Mouse (Mus musculus) stomach, postnatal 0 days (tissue): ENCODE measurements around the gene Tspan31. TPM values are rescaled to one million over a fixed set of nuclear protein-coding genes. Genes with fewer than 3 reads are reported as not detected.
A peak's percentile ranks its signal among the peaks of the same experiment; 100 is the strongest.

ENCODE experiments used
- ATAC-seq: fragments of 200-750 bp; cut with Nextera tagmentation; 2 replicates; pipeline ENCODE4 v1.8.0; 2017; ENCODE audit not compliant: low FRiP score, low TSS enrichment
- DNase-seq: peaks from one replicate; pipeline ENCODE4 v3.0.0-alpha.2; 2016; ENCODE audit warnings: low spot score
- H3K27ac ChIP-seq: fragments of 300-500 bp; sonication (generic); replicated peaks from 2 replicates; pipeline ENCODE4 v1.5.1; 2014; ENCODE audit warnings: mild to moderate bottlenecking, control low read depth
- H3K27me3 ChIP-seq: fragments of 300-500 bp; sonication (generic); 2 replicates; pipeline ENCODE4 v1.6.1; 2014; ENCODE audit warnings: low read length; ENCODE audit not compliant: control insufficient read depth, insufficient read depth
- H3K36me3 ChIP-seq: fragments of 300-500 bp; sonication (generic); 2 replicates; pipeline ENCODE4 v1.6.1; 2014; ENCODE audit warnings: low read length, mixed read lengths; ENCODE audit not compliant: control insufficient read depth, insufficient read depth
- H3K4me1 ChIP-seq: fragments of 300-500 bp; sonication (generic); replicated peaks from 2 replicates; pipeline ENCODE4 v1.6.1; 2014; ENCODE audit warnings: antibody characterized with exemption; ENCODE audit not compliant: control insufficient read depth, insufficient read depth
- H3K4me2 ChIP-seq: fragments of 300-500 bp; sonication (generic); replicated peaks from 2 replicates; pipeline ENCODE4 v1.6.1; 2014; ENCODE audit warnings: low read depth, mild to moderate bottlenecking, control low read depth, moderate library complexity
- H3K4me3 ChIP-seq: fragments of 300-500 bp; sonication (generic); 2 replicates; pipeline ENCODE4 v1.5.1; 2014; ENCODE audit warnings: low read depth, low read length, control low read depth
- H3K9ac ChIP-seq: fragments of 300-500 bp; sonication (generic); 2 replicates; pipeline ENCODE4 v1.6.1; 2014; ENCODE audit warnings: mild to moderate bottlenecking, low read length, control low read depth, mixed read lengths
- H3K9me3 ChIP-seq: fragments of 300-500 bp; sonication (generic); 2 replicates; pipeline ENCODE4 v1.6.1; 2016; ENCODE audit warnings: low read length; ENCODE audit not compliant: control insufficient read depth
- CTCF ChIP-seq: IDR thresholded peaks from 2 replicates; pipeline ENCODE4 v1.5.1; 2016; ENCODE audit warnings: antibody characterized with exemption, low read depth, mild to moderate bottlenecking, moderate library complexity
- EP300 ChIP-seq: optimal IDR thresholded peaks from 2 replicates; pipeline ENCODE3; 2016; ENCODE audit warnings: antibody characterized with exemption
- WGBS: fragments of 180-500 bp; shearing (Covaris S2); extraction: QIAGEN DNeasy Blood & Tissue Kit; methylation state at CpG from one replicate; pipeline ENCODE4 v1.1.7; 2014; 5-methylcytosine and 5-hydroxymethylcytosine counted together
- polyA plus RNA-seq: library from polyadenylated mRNA; unstranded; fragments of >200 nt; fragmentation: Nextera tagmentation; extraction: Ambion mirVana; gene quantifications from 2 replicates; pipeline ENCODE4 v1.2.1, GENCODE M21; 2015

The Tspan31 gene
- polyA plus RNA-seq, 1 experiment from 2014 or later: 82.8 TPM

GRCm38 (mm10) chr10:127036273-127036672 lies 33.8 kb downstream of the Tspan31 start:
- TF ChIP-seq CTCF (no peak), EP300 (no peak)
- ATAC-seq: no peak
- WGBS: 78% methylated on average over 12 of the region's 12 CpGs

DNA sequence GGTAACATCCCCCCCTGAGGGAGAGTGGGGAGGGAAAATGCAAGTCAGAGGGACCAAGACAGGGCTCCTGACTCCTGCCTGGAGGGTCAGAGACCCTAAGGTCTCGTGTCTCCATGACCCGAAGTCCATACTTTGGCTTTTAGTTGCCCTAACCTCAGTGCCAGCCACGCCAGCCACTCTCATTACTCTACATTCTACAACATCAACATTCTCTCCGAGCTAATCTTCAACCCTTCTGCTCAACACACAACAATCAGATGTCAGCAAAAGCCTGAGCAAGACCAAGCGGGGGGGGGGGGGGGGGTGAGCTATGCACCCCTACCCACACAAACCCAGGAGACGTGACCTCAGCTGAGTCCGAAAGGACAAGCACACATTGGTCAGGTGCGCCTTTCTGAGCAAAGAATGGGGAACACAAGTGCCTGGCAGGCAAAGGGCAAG lies 36.7 kb downstream of the Tspan31 start:
- WGBS: 73% methylated on average over 7 of the region's 8 CpGs
- Histone ChIP-seq H3K4me2 (no peak overlapping the region), H3K36me3 (0 out of 2 replicates have a peak, but pooled peaks cover 2% of the 10 kb centered on the region), H3K27ac (no peak overlapping the region), H3K27me3 (no peaks in the 10 kb centered on the region), H3K4me3 (no peak overlapping the region), H3K9me3 (no peaks in the 10 kb centered on the region), H3K9ac (no peak overlapping the region), H3K4me1 (no peaks in the 10 kb centered on the region)
- DNase-seq (no peak), ATAC-seq (no peak)
- TF ChIP-seq CTCF (no peak), EP300 (no peak)

More at GRCm38 (mm10) chr10:127036273-127036672, 33.8 kb downstream of the Tspan31 start:
- Histone ChIP-seq H3K36me3 (no peaks in the 10 kb centered on the region), H3K27me3 (no peaks in the 10 kb centered on the region), H3K4me2 (no peak overlapping the region), H3K4me3 (no peak overlapping the region), H3K27ac (no peak overlapping the region), H3K4me1 (no peaks in the 10 kb centered on the region; the same call in 1 of the 2 replicates), H3K9ac (no peak overlapping the region), H3K9me3 (no peaks in the 10 kb centered on the region)
- DNase-seq: no peak

- no peaks in the 10 kb centered on the region for H3K27me3 ChIP-seq
- no peaks in the 10 kb centered on the region for H3K4me1 ChIP-seq
- TF ChIP-seq CTCF (peak; percentile 97), EP300 (no peak)
- DNase-seq: peak; percentile 92
- 6% methylated on average over 55 of the region's 56 CpGs for WGBS
- peak within 1 kb of the TSS; percentile 81 for H3K9ac ChIP-seq
- ATAC-seq: peak; percentile 85
- H3K36me3 ChIP-seq: peaks cover 6% of the 10 kb centered on the region; the same call in 1 of the 2 replicates
- peak within 1 kb of the TSS; percentile 73 for H3K27ac ChIP-seq
- H3K4me2 ChIP-seq: peak within 1 kb of the TSS; percentile 77
- peak within 1 kb of the TSS; percentile 85 for H3K4me3 ChIP-seq
- H3K9me3 ChIP-seq: no peaks in the 10 kb centered on the region
These were observed 39.4 kb downstream of the Tspan31 start, which contains the start of gene Tsfm for GRCm38 (mm10) chr10:127030336-127031296. TSS of gene Tsfm (minus strand) at chr10:127030840.

GRCm38 (mm10) chr10:127018422-127018821 lies 51.6 kb downstream of the Tspan31 start:
- Histone ChIP-seq H3K27me3 (no peaks in the 10 kb centered on the region), H3K4me2 (no peak overlapping the region), H3K9ac (no peak overlapping the region), H3K36me3 (peaks cover 5% of the 10 kb centered on the region; the same call in 1 of the 2 replicates), H3K4me1 (no peaks in the 10 kb centered on the region), H3K27ac (no peak overlapping the region), H3K9me3 (no peaks in the 10 kb centered on the region), H3K4me3 (no peak overlapping the region)
- TF ChIP-seq CTCF (0 out of 2 replicates have a peak, but pooled peaks have one; percentile 10), EP300 (no peak)
- DNase-seq (no peak), ATAC-seq (no peak)
- 69% methylated on average over 16 of the region's 16 CpGs for WGBS

Other genes starting within 250 kb of the Tspan31 start
- gene Atp23, start 168.9 kb downstream of the Tspan31 start, polyA plus RNA-seq: 9.1 and 10.3 TPM in 2 replicates
- 29.1 and 33.0 TPM in 2 replicates for gene Ctdsp2, start 91.5 kb downstream of the Tspan31 start, polyA plus RNA-seq
- gene Avil, start 69.6 kb downstream of the Tspan31 start, polyA plus RNA-seq: 10.7 and 12.3 TPM in 2 replicates
- gene Tsfm, start 39.4 kb downstream of the Tspan31 start, polyA plus RNA-seq: 58.9 and 61.3 TPM in 2 replicates
- gene Mettl1, start 28.9 kb downstream of the Tspan31 start, polyA plus RNA-seq: 32.4 and 36.8 TPM in 2 replicates
- gene Eef1akmt3, start 28.8 kb downstream of the Tspan31 start, polyA plus RNA-seq: 1.2 and 1.3 TPM in 2 replicates
- gene Cyp27b1, start 22.0 kb downstream of the Tspan31 start, polyA plus RNA-seq: 0.13 TPM in 1 of 2 replicates, not detected in the other
- 0.75 and 0.81 TPM in 2 replicates for gene March9, start 10.1 kb downstream of the Tspan31 start, polyA plus RNA-seq
- 469 and 472 TPM in 2 replicates for gene Cdk4, start 6.7 kb downstream of the Tspan31 start, polyA plus RNA-seq
- gene Agap2, start 5.0 kb upstream of the Tspan31 start, polyA plus RNA-seq: 0.04 and 0.08 TPM in 2 replicates
- 81.9 and 82.0 TPM in 2 replicates for gene Os9, start 50.9 kb upstream of the Tspan31 start, polyA plus RNA-seq
- gene B4galnt1, start 95.0 kb upstream of the Tspan31 start, polyA plus RNA-seq: 45.9 and 65.4 TPM in 2 replicates
- gene Slc26a10, start 110.4 kb upstream of the Tspan31 start, polyA plus RNA-seq: 0.70 and 0.76 TPM in 2 replicates
- 25.3 and 29.7 TPM in 2 replicates for gene Arhgef25, start 119.8 kb upstream of the Tspan31 start, polyA plus RNA-seq
- gene Dtx3, start 125.5 kb upstream of the Tspan31 start, polyA plus RNA-seq: 27.8 and 32.9 TPM in 2 replicates
- 23.2 and 26.0 TPM in 2 replicates for gene Pip4k2c, start 141.3 kb upstream of the Tspan31 start, polyA plus RNA-seq
- 2.2 and 2.3 TPM in 2 replicates for gene Kif5a, start 193.1 kb upstream of the Tspan31 start, polyA plus RNA-seq
- gene Dctn2, start 196.1 kb upstream of the Tspan31 start, polyA plus RNA-seq: 134 and 147 TPM in 2 replicates
- 8.5 and 8.9 TPM in 2 replicates for gene Mbd6, start 218.8 kb upstream of the Tspan31 start, polyA plus RNA-seq
- 66.6 and 70.4 TPM in 2 replicates for gene Mars, start 241.5 kb upstream of the Tspan31 start, polyA plus RNA-seq